Mouse (Mus musculus) cerebral cortex, adult 2 months (tissue): Measurements from ENCODE around the gene Adcy9.

Source experiments
- WGBS: fragments of 180-500 bp; shearing (Covaris S2); methylation state at CpG from one replicate; pipeline ENCODE4 v1.1.7; 2018; 5-methylcytosine and 5-hydroxymethylcytosine counted together

Gene Adcy9

DNA sequence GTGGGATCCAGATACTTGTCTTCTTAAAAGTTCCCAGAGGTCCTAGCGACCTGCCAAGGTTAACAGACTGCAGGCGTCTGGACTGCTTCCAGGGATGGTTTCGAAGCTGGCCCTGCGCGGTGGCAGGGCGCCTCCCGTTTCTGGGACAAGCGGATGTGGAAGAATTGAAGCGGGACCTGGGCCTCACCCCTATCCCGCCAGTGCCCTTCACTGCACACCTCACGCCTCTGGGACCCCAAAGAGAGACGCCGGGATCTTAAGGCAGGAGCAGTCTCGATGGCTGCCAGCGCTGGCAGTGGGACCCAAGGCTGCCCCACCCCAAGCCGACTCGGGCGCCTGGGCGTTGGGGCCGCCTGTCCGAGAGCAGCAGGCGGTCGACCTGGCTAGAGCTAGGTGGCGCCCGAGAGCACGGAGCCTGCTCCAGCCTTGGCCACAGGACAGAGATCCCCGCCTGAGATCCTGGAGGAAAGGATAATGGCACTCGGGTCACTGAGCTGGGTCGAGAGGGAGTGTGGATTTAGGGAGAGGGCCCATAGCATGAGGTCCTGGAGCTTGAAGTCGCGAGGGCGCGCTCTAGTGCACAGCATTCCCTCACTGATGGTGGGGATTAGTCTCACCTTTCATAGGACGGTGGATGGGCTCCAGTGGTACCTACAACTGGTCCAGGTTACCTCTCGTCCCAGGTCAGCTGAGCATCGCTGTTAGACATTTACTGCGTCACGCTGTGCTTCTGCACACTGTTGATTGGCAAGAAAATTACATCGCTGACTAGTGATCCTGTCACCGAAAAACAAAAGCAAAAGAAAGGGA is 152.2 kb downstream of the Adcy9 start:
- WGBS = 7% methylated on average over 40 of the region's 40 CpGs

DNA sequence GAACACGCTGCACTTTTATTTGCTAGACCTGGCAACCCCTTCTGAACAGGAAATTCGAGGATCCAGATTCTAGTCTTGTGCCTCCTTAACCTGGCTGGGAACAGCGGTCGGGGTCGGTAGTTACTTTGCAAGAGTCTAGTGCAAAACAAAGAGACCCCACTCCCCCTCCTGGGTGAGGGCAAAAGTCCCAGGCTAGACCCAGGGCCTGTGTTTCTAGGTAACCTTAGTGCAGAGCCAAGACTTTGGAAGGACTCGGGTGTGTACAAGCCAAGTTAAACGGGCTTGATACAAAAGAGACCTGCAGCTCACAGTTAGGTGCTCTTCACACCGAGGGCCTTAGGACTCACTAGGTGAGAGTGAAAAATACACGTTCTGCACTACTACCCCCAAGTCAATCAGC is 152.8 kb downstream of the Adcy9 start:
- WGBS = 67% methylated on average over 9 of the region's 9 CpGs

DNA sequence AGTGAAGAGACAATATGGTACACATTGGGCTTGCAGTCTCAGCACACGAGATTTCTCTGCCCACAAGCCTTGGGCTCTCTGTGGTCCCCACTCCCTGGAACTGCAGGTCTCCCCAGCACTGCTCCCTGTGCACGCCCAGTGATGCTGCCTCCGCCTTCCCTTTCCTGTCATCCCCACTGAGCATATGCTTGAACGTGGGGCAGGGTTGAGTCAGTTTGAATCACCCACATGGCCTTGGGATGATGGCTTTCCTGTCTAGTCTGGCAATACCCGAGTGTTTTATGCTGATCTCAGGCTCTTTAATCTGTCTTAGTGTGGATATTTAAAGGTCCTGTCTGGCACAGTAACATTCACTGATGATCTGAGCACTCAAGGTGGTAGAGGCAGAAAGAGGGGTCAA is 154.9 kb downstream of the Adcy9 start:
- 56% methylated on average over 5 of the region's 5 CpGs for WGBS

DNA sequence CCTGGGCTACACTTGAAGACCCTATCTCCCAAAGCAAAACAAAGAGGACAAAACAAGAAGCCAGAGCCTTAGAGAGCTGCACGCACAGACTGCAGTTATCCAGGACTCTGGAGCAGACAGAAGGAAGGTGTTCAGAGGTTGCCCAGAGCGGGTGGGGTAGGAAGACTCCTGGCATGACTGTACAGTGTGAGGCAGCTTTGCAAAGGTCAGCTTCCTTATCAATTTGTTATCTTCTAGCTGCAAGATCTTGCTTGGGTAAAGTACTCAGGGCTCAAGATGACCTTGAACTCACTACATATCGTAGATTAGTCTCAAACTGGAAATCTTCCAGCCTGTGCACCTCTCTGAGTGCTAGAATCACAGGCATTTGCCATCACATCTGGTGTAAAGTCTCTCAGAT is 156.8 kb downstream of the Adcy9 start:
- 86% methylated on average over 3 of the region's 3 CpGs for WGBS

DNA sequence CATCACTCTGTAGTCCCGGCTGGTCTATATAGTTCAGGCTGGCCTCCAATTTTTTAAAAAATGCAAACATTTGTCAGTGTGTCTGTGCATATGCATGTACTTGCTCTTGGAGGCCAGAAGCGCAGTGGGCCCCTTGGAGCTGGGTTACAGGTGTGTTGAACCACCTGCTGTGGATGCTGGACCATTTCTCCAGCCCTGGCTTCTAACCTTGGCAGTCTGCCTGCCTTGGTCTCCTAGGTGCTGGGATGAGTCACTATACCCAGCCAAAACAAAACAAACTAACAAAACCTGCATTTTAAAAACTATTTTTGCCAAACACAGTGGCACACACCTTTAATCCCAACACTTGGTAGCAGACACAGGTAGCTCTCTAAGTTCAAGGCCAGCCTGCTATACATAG is 162.8 kb downstream of the Adcy9 start:
- WGBS = 86% methylated on average over 2 of the region's 2 CpGs

DNA sequence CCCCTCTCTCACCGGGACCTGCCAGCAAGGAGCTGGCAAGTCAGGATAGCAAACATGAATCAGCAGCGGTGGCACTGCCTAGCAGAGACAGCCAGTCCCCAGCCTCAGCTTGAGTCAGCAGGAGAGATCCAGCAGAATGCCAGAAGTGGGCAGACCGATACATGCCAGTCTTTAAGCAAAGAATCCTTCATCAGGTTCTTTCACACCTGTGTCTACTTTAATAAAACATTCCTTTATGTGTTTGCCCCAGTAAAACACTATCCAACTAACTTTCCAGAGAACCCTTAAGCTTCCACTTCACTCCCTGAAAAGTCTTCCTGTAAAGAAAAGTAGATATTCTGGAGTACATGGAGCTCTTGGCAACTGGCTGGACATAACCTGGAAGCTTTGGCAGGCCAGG is 171.5 kb downstream of the Adcy9 start:
- 93% methylated on average over 3 of the region's 3 CpGs for WGBS

DNA sequence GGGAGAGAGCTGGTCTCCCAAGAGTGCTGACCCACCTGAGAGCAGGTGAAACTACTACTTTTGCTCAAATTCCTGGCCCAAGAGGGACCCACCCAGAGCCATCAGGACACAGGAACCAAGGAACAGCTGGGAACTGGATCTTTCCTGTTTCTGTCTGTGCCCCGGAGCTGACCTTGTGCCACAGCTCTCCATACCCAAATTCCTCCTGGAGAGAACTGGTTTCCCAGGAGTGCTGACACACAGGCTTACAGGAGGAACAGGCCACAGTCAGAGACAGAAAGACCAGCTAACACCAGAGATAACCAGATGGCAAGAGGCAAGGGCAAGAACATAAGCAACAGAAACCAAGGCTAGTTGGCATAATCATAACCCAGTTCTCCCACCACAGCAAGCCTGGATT is 175.1 kb downstream of the Adcy9 start:
- 100% methylated on average over 1 of the region's 1 CpGs for WGBS
